Mouse (Mus musculus) hindbrain, embryonic 12.5 days (tissue): ENCODE data around the gene Srsf6. TPM values are rescaled to one million over a fixed set of nuclear protein-coding genes. Genes with fewer than 3 reads are reported as not detected.

Experiments used
- ATAC-seq: fragments of 200-750 bp; cut with Nextera tagmentation; 2 replicates; pipeline ENCODE4 v1.8.0; 2017; ENCODE audit warnings: moderate TSS enrichment; ENCODE audit not compliant: low FRiP score
- H3K27ac ChIP-seq: fragments of 300-500 bp; sonication (generic); 2 replicates; pipeline ENCODE4 v1.5.1; 2016; ENCODE audit warnings: mild to moderate bottlenecking
- H3K27me3 ChIP-seq: fragments of 300-500 bp; sonication (generic); 2 replicates; pipeline ENCODE4 v1.6.1; 2016; ENCODE audit warnings: mild to moderate bottlenecking
- H3K36me3 ChIP-seq: fragments of 300-500 bp; sonication (generic); 2 replicates; pipeline ENCODE4 v1.6.1; 2016; ENCODE audit warnings: mild to moderate bottlenecking
- H3K4me1 ChIP-seq: fragments of 300-500 bp; sonication (generic); 2 replicates; pipeline ENCODE4 v1.6.1; 2016
- H3K4me2 ChIP-seq: fragments of 300-500 bp; sonication (generic); replicated peaks from 2 replicates; pipeline ENCODE4 v1.6.1; 2016; ENCODE audit warnings: mild to moderate bottlenecking
- H3K4me3 ChIP-seq: fragments of 300-500 bp; sonication (generic); 2 replicates; pipeline ENCODE4 v1.5.1; 2016; ENCODE audit warnings: mild to moderate bottlenecking
- H3K9ac ChIP-seq: fragments of 300-500 bp; sonication (generic); 2 replicates; pipeline ENCODE4 v1.6.1; 2016; ENCODE audit warnings: mild to moderate bottlenecking, moderate library complexity
- H3K9me3 ChIP-seq: fragments of 300-500 bp; sonication (generic); replicated peaks from 2 replicates; pipeline ENCODE4 v1.6.1; 2016; ENCODE audit warnings: mild to moderate bottlenecking
- WGBS: fragments of 180-500 bp; shearing (Covaris S2); methylation state at CpG from one replicate; pipeline ENCODE4 v1.1.7; 2016; 5-methylcytosine and 5-hydroxymethylcytosine counted together
- polyA plus RNA-seq: library from polyadenylated mRNA; unstranded; fragments of >200 nt; fragmentation: Nextera tagmentation; extraction: Ambion mirVana; gene quantifications from 2 replicates; pipeline ENCODE4 v1.2.1, GENCODE M21; 2016

The Srsf6 gene
- polyA plus RNA-seq, 1 experiment from 2014 or later, result 223 TPM

DNA sequence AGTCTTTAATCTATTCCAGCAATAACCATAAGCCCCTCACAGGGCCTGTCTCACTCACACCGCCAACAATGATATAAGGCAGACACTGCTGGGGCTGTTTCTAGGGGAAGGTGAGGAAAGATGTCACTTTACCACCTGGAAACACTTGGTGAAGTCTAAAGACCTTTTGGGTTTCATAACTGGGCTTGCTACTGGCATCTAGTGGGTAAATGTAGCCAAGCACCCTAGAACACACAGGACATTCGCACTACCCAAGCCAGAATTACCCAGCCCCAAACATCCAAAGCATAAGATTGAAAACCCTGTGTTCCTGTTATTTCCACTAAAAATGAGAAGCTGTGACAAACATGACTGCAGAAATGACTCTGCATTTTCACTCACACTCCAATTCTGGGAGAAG is 16.8 kb upstream of the Srsf6 start:
- no peaks in the 10 kb centered on the region for H3K9me3 ChIP-seq
- no peaks in the 10 kb centered on the region for H3K4me1 ChIP-seq
- ATAC-seq, result no peak
- H3K27me3 ChIP-seq, result no peaks in the 10 kb centered on the region
- 70% methylated on average over 2 of the region's 2 CpGs for WGBS
- H3K4me3 ChIP-seq, result no peak overlapping the region
- H3K27ac ChIP-seq, result no peak overlapping the region
- H3K9ac ChIP-seq, result no peak overlapping the region
- H3K36me3 ChIP-seq, result no peaks in the 10 kb centered on the region
- no peak overlapping the region for H3K4me2 ChIP-seq

- no peak overlapping the region for H3K27ac ChIP-seq
- H3K9ac ChIP-seq, result no peak overlapping the region; the same call in 1 of the 2 replicates
- no peaks in the 10 kb centered on the region for H3K9me3 ChIP-seq
- no peak overlapping the region for H3K4me2 ChIP-seq
- H3K36me3 ChIP-seq, result no peaks in the 10 kb centered on the region
- 84% methylated on average over 5 of the region's 5 CpGs for WGBS
- H3K4me1 ChIP-seq, result no peaks in the 10 kb centered on the region
- no peak overlapping the region for H3K4me3 ChIP-seq
- 0 out of 2 replicates have a peak, but pooled peaks cover 8% of the 10 kb centered on the region for H3K27me3 ChIP-seq
- ATAC-seq, result no peak
Observed at GRCm38 (mm10) chr2:162919926-162920325, 11.4 kb upstream of the Srsf6 start.

DNA sequence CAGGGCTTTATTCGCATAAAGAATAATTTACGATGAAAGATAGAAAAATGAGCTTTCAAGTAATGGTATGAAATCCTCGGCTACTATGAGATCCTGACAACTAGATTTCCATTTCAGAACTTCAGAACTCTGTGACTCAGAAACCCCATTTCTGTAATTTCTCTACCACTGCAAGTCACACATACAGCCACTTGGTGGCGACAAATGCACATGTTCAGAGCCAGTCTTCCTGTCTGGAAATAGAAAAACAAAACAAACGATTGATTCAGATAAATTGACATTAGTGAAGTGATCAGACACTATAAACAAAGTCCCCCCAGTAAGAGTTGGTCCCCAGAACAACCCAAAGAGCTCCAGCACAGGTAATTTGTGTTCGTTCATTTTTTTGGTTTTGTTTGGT is 9.1 kb upstream of the Srsf6 start:
- Histone ChIP-seq H3K9ac (no peak overlapping the region), H3K4me2 (no peak overlapping the region), H3K27ac (no peak overlapping the region), H3K36me3 (no peaks in the 10 kb centered on the region), H3K4me1 (no peaks in the 10 kb centered on the region), H3K27me3 (0 out of 2 replicates have a peak, but pooled peaks cover 8% of the 10 kb centered on the region), H3K4me3 (no peak overlapping the region), H3K9me3 (no peaks in the 10 kb centered on the region)
- WGBS, result 18% methylated on average over 6 of the region's 6 CpGs
- ATAC-seq, result no peak

DNA sequence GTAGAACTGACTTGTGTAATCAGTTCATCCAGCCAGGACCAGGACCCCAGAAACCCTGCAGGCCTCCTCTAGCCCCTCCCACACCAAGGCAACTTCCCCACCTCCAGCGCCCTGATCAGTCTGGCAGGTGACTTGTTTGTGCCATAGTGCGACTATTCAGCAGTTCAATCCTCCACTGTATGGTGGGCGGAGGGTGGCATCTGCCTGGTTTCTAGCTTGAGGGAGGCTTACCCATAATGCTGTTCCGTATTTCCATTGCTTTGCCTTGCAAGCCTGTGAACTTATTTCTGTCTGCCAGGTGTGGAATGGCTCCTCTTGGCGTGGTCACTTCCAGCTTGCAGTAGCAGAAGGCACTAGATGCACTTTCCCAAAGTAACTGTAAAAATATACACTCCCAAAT is 8.5 kb upstream of the Srsf6 start:
- no peak for ATAC-seq
- no peak overlapping the region for H3K27ac ChIP-seq
- H3K4me1 ChIP-seq, result no peaks in the 10 kb centered on the region
- no peaks in the 10 kb centered on the region for H3K9me3 ChIP-seq
- no peak overlapping the region for H3K4me2 ChIP-seq
- H3K27me3 ChIP-seq, result 0 out of 2 replicates have a peak, but pooled peaks cover 10% of the 10 kb centered on the region
- WGBS, result 73% methylated on average over 5 of the region's 5 CpGs
- H3K9ac ChIP-seq, result no peak overlapping the region
- H3K4me3 ChIP-seq, result no peak overlapping the region
- H3K36me3 ChIP-seq, result no peaks in the 10 kb centered on the region

GRCm38 (mm10) chr2:162924126-162924525 is 7.2 kb upstream of the Srsf6 start:
- Histone ChIP-seq H3K27ac (no peak overlapping the region), H3K4me1 (no peaks in the 10 kb centered on the region), H3K27me3 (0 out of 2 replicates have a peak, but pooled peaks cover 12% of the 10 kb centered on the region), H3K36me3 (no peaks in the 10 kb centered on the region), H3K9me3 (no peaks in the 10 kb centered on the region), H3K9ac (no peak overlapping the region), H3K4me2 (no peak overlapping the region), H3K4me3 (no peak overlapping the region)
- no peak for ATAC-seq
- WGBS, result 79% methylated on average over 5 of the region's 5 CpGs

DNA sequence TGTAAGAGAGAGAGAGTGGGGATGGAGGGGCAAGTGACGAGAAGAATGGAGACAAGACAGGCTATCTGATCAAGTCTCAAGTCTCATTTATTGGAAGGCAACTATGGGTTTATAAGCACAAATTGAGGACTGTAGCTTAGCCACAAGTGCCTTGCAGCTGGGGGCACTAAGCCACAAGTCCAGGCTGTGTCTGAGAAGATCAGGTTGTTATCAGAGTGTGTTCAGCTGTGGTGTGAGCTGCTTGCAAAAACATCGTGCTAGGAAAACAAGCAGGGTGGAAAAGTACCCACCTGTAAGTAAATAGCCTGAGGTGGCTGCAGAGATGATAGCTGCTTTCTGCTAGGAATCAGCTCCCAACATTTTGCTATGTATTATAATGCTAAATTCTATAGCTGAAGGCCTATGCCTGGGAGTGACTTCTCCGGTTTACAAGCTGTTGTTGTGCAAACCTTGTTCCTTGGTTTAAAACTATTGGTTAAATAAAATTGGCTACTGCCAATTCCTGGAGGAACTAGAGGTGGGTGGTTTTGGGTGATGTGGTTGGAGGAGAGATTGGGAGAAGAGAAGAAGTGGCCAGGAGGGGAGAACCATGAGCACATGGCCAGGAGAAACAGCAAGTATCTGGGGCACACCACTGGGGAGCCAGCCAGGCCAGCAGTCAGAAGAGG is 3.3 kb upstream of the Srsf6 start:
- H3K4me1 ChIP-seq, result peaks cover 13% of the 10 kb centered on the region
- H3K27me3 ChIP-seq, result 0 out of 2 replicates have a peak, but pooled peaks cover 8% of the 10 kb centered on the region
- H3K9ac ChIP-seq, result no peak overlapping the region
- no peak for ATAC-seq
- H3K4me3 ChIP-seq, result no peak overlapping the region
- H3K36me3 ChIP-seq, result peaks cover 3% of the 10 kb centered on the region; the same call in 1 of the 2 replicates
- no peak overlapping the region for H3K4me2 ChIP-seq
- H3K27ac ChIP-seq, result no peak overlapping the region
- no peaks in the 10 kb centered on the region for H3K9me3 ChIP-seq
- 61% methylated on average over 3 of the region's 3 CpGs for WGBS

GRCm38 (mm10) chr2:162929704-162930103 is 1.6 kb upstream of the Srsf6 start:
- H3K4me2 ChIP-seq, result no peak overlapping the region

GRCm38 (mm10) chr2:162930516-162931122 is 709 bp upstream of the Srsf6 start:
- peaks cover 18% of the 10 kb centered on the region for H3K4me1 ChIP-seq

More at GRCm38 (mm10) chr2:162929704-162930103, 1.6 kb upstream of the Srsf6 start:
- Histone ChIP-seq H3K27ac (no peak overlapping the region), H3K9me3 (no peaks in the 10 kb centered on the region), H3K36me3 (peaks cover 20% of the 10 kb centered on the region), H3K27me3 (0 out of 2 replicates have a peak, but pooled peaks cover 8% of the 10 kb centered on the region), H3K9ac (no peak overlapping the region), H3K4me3 (no peak overlapping the region), H3K4me1 (peaks cover 18% of the 10 kb centered on the region)
- WGBS, result 67% methylated on average over 3 of the region's 3 CpGs
- no peak for ATAC-seq

GRCm38 (mm10) chr2:162931674-162932650 is 634 bp downstream of the Srsf6 start:
- peaks cover 40% of the 10 kb centered on the region for H3K36me3 ChIP-seq
- peak overlapping the region; percentile 100 for H3K9ac ChIP-seq
- H3K4me2 ChIP-seq, result peak overlapping the region; percentile 78
- peak overlapping the region; percentile 98 for H3K27ac ChIP-seq
- no peaks in the 10 kb centered on the region for H3K9me3 ChIP-seq
- peak overlapping the region; percentile 98 for H3K4me3 ChIP-seq
- 0 out of 2 replicates have a peak, but pooled peaks cover 8% of the 10 kb centered on the region for H3K27me3 ChIP-seq
- H3K4me1 ChIP-seq, result peaks cover 18% of the 10 kb centered on the region
- WGBS, result under 1% methylated on average over 90 of the region's 103 CpGs
- ATAC-seq, result peak; percentile 64

More at GRCm38 (mm10) chr2:162930516-162931122, 709 bp upstream of the Srsf6 start:
- H3K9ac ChIP-seq, result peak overlapping the region; percentile 100
- H3K9me3 ChIP-seq, result no peaks in the 10 kb centered on the region
- H3K4me3 ChIP-seq, result peak overlapping the region; percentile 98
- peak overlapping the region; percentile 98 for H3K27ac ChIP-seq
- 1% methylated on average over 18 of the region's 18 CpGs for WGBS
- peak; percentile 74; the same call in 1 of the 2 replicates for ATAC-seq
- peaks cover 29% of the 10 kb centered on the region for H3K36me3 ChIP-seq
- 0 out of 2 replicates have a peak, but pooled peaks cover 8% of the 10 kb centered on the region for H3K27me3 ChIP-seq
- peak overlapping the region; percentile 78 for H3K4me2 ChIP-seq

DNA sequence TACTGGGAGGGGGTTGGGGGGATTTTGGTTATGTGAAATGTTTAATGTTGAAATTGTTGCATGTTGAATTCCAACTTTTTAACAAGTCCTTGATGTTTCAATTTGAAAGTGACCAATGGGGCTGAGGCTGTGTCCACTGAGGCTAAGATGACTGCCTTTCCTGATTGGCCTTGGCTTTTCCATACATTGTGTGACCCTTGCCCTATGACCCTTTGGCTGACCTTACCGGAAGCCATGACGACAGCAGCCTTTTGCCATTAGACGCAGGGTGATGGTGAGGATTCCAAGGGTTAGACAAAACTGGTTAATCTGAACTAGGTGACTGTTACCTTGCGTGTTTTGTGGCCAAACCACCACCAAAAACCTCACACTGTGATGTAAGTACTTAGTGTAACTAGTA is 1.4 kb downstream of the Srsf6 start:
- Histone ChIP-seq H3K4me2 (peak overlapping the region; percentile 78), H3K27ac (no peak overlapping the region)
- WGBS, result 32% methylated on average over 4 of the region's 4 CpGs

DNA sequence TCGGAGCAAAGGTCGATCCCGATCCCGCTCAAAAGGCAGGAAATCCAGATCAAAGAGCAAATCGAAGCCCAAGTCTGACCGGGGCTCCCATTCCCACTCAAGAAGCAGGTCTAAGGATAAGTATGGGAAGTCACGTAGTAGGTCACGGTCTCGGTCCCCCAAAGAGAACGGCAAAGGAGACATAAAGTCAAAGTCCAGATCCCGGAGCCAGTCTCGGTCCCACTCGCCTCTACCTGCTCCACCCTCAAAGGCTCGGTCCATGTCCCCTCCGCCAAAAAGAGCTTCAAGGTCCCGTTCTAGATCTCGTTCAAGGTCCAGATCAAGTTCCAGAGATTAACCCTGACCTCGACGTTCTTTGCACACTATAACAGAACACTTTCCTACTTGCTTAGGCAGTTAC is 3.1 kb downstream of the Srsf6 start:
- no peak overlapping the region for H3K4me2 ChIP-seq
- peaks cover 62% of the 10 kb centered on the region for H3K36me3 ChIP-seq
- H3K9me3 ChIP-seq, result no peaks in the 10 kb centered on the region
- ATAC-seq, result no peak
- H3K9ac ChIP-seq, result no peak overlapping the region
- H3K4me1 ChIP-seq, result peaks cover 18% of the 10 kb centered on the region
- 0 out of 2 replicates have a peak, but pooled peaks cover 4% of the 10 kb centered on the region for H3K27me3 ChIP-seq
- WGBS, result 95% methylated on average over 19 of the region's 19 CpGs
- no peak overlapping the region for H3K4me3 ChIP-seq
- no peak overlapping the region for H3K27ac ChIP-seq

More for the DNA sequence above, 1.4 kb downstream of the Srsf6 start:
- peak overlapping the region; percentile 98 for H3K4me3 ChIP-seq
- H3K4me1 ChIP-seq, result peaks cover 18% of the 10 kb centered on the region
- H3K9ac ChIP-seq, result peak overlapping the region; percentile 100; the same call in 1 of the 2 replicates
- H3K27me3 ChIP-seq, result 0 out of 2 replicates have a peak, but pooled peaks cover 7% of the 10 kb centered on the region
- no peaks in the 10 kb centered on the region for H3K9me3 ChIP-seq
- ATAC-seq, result no peak
- peaks cover 46% of the 10 kb centered on the region for H3K36me3 ChIP-seq
